Mouse (Mus musculus) limb, embryonic 15.5 days (tissue): ENCODE measurements around the gene Fam163b. TPM values are rescaled to one million over a fixed set of nuclear protein-coding genes. Genes with fewer than 3 reads are reported as not detected.

Source experiments
- ATAC-seq: fragments of 200-750 bp; cut with Nextera tagmentation; 2 replicates; pipeline ENCODE4 v1.8.0; 2017; ENCODE audit warnings: low read depth, moderate TSS enrichment; ENCODE audit not compliant: insufficient number of reproducible peaks, low FRiP score, low TSS enrichment
- H3K27ac ChIP-seq: fragments of 300-500 bp; sonication (generic); 2 replicates; pipeline ENCODE4 v1.5.1; 2015; ENCODE audit warnings: moderate library complexity, mild to moderate bottlenecking, inconsistent platforms
- H3K27me3 ChIP-seq: fragments of 300-500 bp; sonication (generic); 2 replicates; pipeline ENCODE4 v1.6.1; 2015; ENCODE audit warnings: inconsistent platforms
- H3K36me3 ChIP-seq: fragments of 300-500 bp; sonication (generic); 2 replicates; pipeline ENCODE4 v1.6.1; 2015; ENCODE audit warnings: inconsistent platforms
- H3K4me1 ChIP-seq: fragments of 300-500 bp; sonication (generic); 2 replicates; pipeline ENCODE4 v1.6.1; 2015; ENCODE audit warnings: inconsistent platforms
- H3K4me2 ChIP-seq: fragments of 300-500 bp; sonication (generic); 2 replicates; pipeline ENCODE4 v1.6.1; 2015; ENCODE audit warnings: mild to moderate bottlenecking, inconsistent platforms
- H3K4me3 ChIP-seq: fragments of 300-500 bp; sonication (generic); 2 replicates; pipeline ENCODE4 v1.5.1; 2015; ENCODE audit warnings: mild to moderate bottlenecking, inconsistent platforms
- H3K9ac ChIP-seq: fragments of 300-500 bp; sonication (generic); 2 replicates; pipeline ENCODE4 v1.6.1; 2015; ENCODE audit warnings: inconsistent platforms
- H3K9me3 ChIP-seq: fragments of 300-500 bp; sonication (generic); 2 replicates; pipeline ENCODE4 v1.6.1; 2016; ENCODE audit warnings: inconsistent platforms
- WGBS: fragments of 180-500 bp; shearing (Covaris S2); methylation state at CpG from one replicate; pipeline ENCODE4 v1.1.7; 2015; 5-methylcytosine and 5-hydroxymethylcytosine counted together
- polyA plus RNA-seq: library from polyadenylated mRNA; unstranded; fragments of >200 nt; fragmentation: Nextera tagmentation; extraction: Ambion mirVana; gene quantifications from 2 replicates; pipeline ENCODE4 v1.2.1, GENCODE M21; 2015

Gene Fam163b
- polyA plus RNA-seq, 1 experiment from 2014 or later = 0.08 TPM

DNA sequence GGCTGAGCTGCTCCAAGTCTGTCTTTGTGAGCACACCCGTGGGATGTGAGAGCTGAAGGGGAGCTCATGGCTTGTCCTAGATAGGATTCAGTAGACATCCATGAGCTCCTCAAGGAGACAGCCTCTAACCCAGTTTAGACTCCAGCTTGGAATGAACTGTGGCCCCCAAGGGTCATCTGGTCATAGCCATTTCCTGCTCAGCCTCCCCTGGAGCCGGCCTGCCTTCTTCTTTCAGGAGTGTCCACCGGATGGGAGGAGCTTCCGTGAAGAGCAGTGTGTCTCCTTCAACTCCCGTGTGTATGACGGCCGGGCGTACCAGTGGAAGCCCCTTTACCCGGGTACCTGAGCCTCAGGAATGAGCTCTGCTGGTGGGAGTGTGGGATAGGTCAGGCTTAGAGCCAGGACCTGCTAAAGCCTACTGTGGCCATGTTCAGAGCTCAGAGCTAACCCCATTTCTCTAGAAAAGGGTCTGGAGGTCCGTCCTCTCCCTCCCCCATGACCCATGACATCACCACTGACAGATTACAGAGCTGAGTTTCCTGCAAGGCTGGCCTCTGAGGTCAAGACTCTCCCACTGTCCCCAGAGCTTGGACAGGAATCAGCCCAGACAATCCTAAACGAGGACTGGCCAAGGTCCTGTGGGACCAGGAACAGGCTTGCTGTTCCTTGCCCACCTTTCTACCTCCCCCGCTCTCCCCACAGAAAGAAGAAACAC is 58.4 kb downstream of the Fam163b start:
- Histone ChIP-seq H3K4me3 (no peak overlapping the region), H3K27me3 (peaks cover 13% of the 10 kb centered on the region; the same call in 1 of the 2 replicates), H3K9ac (no peak overlapping the region), H3K9me3 (no peaks in the 10 kb centered on the region), H3K4me1 (peaks cover 60% of the 10 kb centered on the region), H3K36me3 (no peaks in the 10 kb centered on the region), H3K27ac (no peak overlapping the region), H3K4me2 (no peak overlapping the region)
- 66% methylated on average over 12 of the region's 12 CpGs for WGBS
- ATAC-seq = no peak

- Histone ChIP-seq H3K4me3 (peak overlapping the region; percentile 14), H3K27ac (peak overlapping the region; percentile 48), H3K4me1 (peaks cover 61% of the 10 kb centered on the region), H3K27me3 (peaks cover 20% of the 10 kb centered on the region), H3K9me3 (no peaks in the 10 kb centered on the region), H3K36me3 (no peaks in the 10 kb centered on the region), H3K9ac (no peak overlapping the region), H3K4me2 (peak overlapping the region; percentile 33)
- WGBS = 17% methylated on average over 2 of the region's 2 CpGs
- peak; percentile 1; the same call in 1 of the 2 replicates for ATAC-seq
These were observed 62.6 kb downstream of the Fam163b start for GRCm38 (mm10) chr2:27079649-27080048.

DNA sequence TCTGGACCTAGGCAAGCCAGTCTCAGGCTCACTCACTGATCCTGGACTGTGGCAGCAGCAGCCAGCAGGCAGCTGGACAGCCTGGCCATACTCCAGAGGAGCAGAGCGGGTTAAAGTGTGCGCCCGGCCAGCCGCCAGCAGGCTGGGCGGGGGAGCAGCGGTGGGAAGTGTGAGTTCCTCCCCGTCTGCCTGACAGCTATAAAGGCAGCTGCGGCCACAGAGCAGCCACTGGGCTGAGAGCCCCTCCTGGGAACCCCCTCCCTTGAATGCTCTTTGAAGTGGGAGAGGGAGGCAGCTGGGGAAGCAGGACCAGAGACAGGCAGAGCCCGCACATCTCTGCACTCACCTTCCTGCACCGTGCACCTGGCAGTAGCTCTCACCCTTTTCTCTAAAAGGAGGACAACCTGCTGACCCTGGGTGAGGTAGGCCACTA is 63.1 kb downstream of the Fam163b start, which contains the start of gene Adamtsl2:
TSS of gene Adamtsl2 (plus strand) at position 228 of the 433 bp plus-strand sequence.
- Histone ChIP-seq H3K27ac (peak within 1 kb of the TSS; percentile 48), H3K4me1 (peaks cover 61% of the 10 kb centered on the region), H3K9me3 (no peaks in the 10 kb centered on the region), H3K36me3 (no peaks in the 10 kb centered on the region), H3K4me3 (peak within 1 kb of the TSS; percentile 14), H3K27me3 (peaks cover 20% of the 10 kb centered on the region), H3K4me2 (peak within 1 kb of the TSS; percentile 33), H3K9ac (no peak within 1 kb of the TSS)
- ATAC-seq = peak; percentile 37
- WGBS = 0% methylated on average over 10 of the region's 10 CpGs

DNA sequence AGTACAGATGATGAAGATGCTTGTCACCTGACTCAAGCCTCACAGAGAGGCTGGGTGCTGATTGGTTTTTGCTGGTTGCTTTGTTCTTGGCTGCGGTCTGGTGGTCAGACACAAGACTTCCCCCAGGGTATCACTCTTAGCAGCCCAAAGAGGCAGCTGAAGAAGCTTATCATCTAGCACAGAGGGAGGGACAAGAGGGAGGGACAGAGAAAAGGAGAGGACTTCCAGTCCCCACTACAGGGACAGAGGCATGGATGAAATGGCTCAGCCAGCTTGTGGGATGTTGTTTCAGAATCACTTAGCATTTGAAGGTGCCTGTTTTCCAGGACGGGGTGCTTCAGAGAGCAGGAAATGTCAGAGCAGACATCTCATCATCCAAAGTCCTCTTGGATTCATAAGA is 64.0 kb downstream of the Fam163b start:
- H3K27me3 ChIP-seq = peaks cover 20% of the 10 kb centered on the region
- H3K27ac ChIP-seq = no peak overlapping the region
- no peak overlapping the region for H3K4me2 ChIP-seq
- H3K9me3 ChIP-seq = no peaks in the 10 kb centered on the region
- H3K4me3 ChIP-seq = no peak overlapping the region
- ATAC-seq = no peak
- H3K9ac ChIP-seq = no peak overlapping the region
- H3K4me1 ChIP-seq = peaks cover 65% of the 10 kb centered on the region
- 20% methylated on average over 2 of the region's 2 CpGs for WGBS
- no peaks in the 10 kb centered on the region for H3K36me3 ChIP-seq

DNA sequence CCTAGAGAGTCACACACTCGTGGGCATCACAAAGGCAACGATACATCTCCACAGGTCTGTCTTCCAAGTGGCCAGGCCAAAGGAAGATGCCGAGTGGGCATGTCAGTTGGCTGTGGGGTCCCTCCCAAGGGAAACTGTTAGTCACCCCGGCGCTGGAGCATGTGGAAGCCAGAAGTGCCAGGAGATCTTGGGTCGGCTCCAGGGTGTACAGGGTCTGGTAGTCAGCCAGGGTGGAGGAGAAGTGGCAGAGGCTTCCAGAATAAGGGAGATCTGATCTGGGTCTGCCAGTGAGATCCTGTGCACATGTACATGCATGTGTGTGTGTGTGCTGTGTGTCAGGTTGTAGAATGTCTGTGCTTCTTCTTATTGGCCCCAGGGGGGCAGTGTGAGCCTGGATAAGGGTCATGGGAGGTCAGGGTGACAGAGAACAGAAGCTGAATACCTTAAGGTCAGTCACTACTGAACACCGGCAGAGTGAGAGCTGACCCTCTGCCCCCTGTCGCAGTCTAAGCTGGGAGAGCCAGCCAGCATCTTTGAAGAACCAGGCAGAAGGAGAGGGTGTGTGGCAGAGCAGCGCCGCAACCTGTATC is 64.5 kb downstream of the Fam163b start:
- no peak overlapping the region for H3K9ac ChIP-seq
- no peaks in the 10 kb centered on the region for H3K36me3 ChIP-seq
- no peak for ATAC-seq
- H3K4me2 ChIP-seq = no peak overlapping the region
- no peaks in the 10 kb centered on the region for H3K9me3 ChIP-seq
- WGBS = 58% methylated on average over 10 of the region's 10 CpGs
- H3K4me3 ChIP-seq = no peak overlapping the region
- no peak overlapping the region for H3K27ac ChIP-seq
- H3K4me1 ChIP-seq = peaks cover 71% of the 10 kb centered on the region
- H3K27me3 ChIP-seq = peaks cover 16% of the 10 kb centered on the region

- Histone ChIP-seq H3K9me3 (no peaks in the 10 kb centered on the region), H3K27me3 (peaks cover 7% of the 10 kb centered on the region), H3K27ac (no peak overlapping the region), H3K4me1 (peaks cover 87% of the 10 kb centered on the region), H3K4me2 (no peak overlapping the region), H3K36me3 (no peaks in the 10 kb centered on the region), H3K9ac (no peak overlapping the region), H3K4me3 (no peak overlapping the region)
- WGBS = 43% methylated on average over 3 of the region's 3 CpGs
- peak; percentile 61; the same call in 1 of the 2 replicates for ATAC-seq
These were observed 66.8 kb downstream of the Fam163b start for GRCm38 (mm10) chr2:27075485-27075884.

GRCm38 (mm10) chr2:27074804-27075203 is 67.5 kb downstream of the Fam163b start:
- Histone ChIP-seq H3K4me2 (no peak overlapping the region), H3K27ac (no peak overlapping the region; the same call in 1 of the 2 replicates), H3K9me3 (no peaks in the 10 kb centered on the region), H3K4me3 (no peak overlapping the region), H3K36me3 (no peaks in the 10 kb centered on the region), H3K27me3 (peaks cover 7% of the 10 kb centered on the region), H3K9ac (no peak overlapping the region), H3K4me1 (peaks cover 87% of the 10 kb centered on the region)
- ATAC-seq = no peak
- 60% methylated on average over 4 of the region's 4 CpGs for WGBS

GRCm38 (mm10) chr2:27073407-27073806 is 68.9 kb downstream of the Fam163b start:
- 53% methylated on average over 4 of the region's 4 CpGs for WGBS
- Histone ChIP-seq H3K4me3 (no peak overlapping the region), H3K9ac (no peak overlapping the region), H3K4me1 (peaks cover 73% of the 10 kb centered on the region), H3K4me2 (no peak overlapping the region), H3K9me3 (no peaks in the 10 kb centered on the region), H3K27ac (peak overlapping the region; percentile 23), H3K36me3 (no peaks in the 10 kb centered on the region), H3K27me3 (peaks cover 7% of the 10 kb centered on the region)
- no peak for ATAC-seq

- Histone ChIP-seq H3K36me3 (no peaks in the 10 kb centered on the region), H3K27me3 (0 out of 2 replicates have a peak, but pooled peaks cover 1% of the 10 kb centered on the region), H3K9ac (no peak within 1 kb of the TSS), H3K4me3 (peak within 1 kb of the TSS; percentile 12), H3K4me1 (peaks cover 62% of the 10 kb centered on the region), H3K4me2 (no peak within 1 kb of the TSS), H3K9me3 (no peaks in the 10 kb centered on the region), H3K27ac (peak within 1 kb of the TSS; percentile 27)
- 73% methylated on average over 2 of the region's 2 CpGs for WGBS
- ATAC-seq = no peak
These were observed 70.3 kb downstream of the Fam163b start, which contains the start of gene Mymk for GRCm38 (mm10) chr2:27071978-27072377. TSS of gene Mymk (minus strand) at chr2:27072179.

DNA sequence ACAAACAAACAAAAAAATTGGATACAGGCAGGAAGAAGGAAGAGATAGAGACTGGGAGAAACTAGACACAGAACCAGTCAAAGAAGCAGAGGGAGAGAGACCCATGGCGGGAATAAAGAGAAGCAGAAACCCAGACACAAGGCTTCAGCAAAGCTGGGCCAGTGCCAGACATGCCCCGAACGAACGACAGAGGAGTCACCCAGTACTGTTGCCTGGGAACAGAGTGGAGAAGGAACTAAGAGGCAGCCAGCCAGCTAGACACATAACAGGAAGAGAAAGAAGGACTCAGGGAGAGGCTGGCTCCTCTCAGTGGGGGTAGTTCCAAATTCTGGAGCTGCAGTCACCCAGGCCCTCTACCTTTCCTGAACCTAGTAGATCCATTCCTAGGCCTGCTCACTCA is 71.2 kb downstream of the Fam163b start:
- Histone ChIP-seq H3K36me3 (no peaks in the 10 kb centered on the region), H3K4me1 (peaks cover 58% of the 10 kb centered on the region), H3K4me3 (peak overlapping the region; percentile 12), H3K9ac (no peak overlapping the region), H3K27me3 (no peaks in the 10 kb centered on the region), H3K9me3 (no peaks in the 10 kb centered on the region), H3K27ac (0 out of 2 replicates have a peak overlapping the region, but pooled peaks have one; percentile 27), H3K4me2 (no peak overlapping the region)
- WGBS = 13% methylated on average over 4 of the region's 4 CpGs
- no peak for ATAC-seq

DNA sequence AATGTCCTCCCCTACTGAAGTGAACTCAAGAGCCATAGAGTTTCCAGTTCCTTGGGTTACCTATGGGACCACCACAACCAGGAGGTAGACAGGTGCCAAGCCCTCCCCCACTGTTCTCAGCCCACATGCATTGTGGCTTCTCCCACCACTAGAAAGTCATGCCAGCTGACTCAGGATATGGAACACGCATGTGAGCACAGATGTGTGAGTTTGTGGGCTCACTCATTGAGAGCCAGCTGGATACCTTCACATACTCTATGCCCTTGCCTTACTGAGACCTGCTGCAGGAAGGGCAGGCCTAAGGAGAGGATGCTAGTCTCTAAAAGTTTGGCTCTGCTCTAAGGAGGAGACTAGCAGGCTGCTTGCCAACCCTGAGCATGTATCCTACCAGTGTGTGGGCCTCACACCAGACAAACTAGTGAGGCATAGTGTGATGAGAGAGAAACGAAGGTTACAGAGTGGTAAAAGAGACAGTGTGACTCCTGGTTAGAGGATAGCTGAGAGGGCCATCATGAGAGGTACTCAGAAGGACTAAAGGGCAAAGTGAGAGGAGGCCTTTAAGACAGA is 72.0 kb downstream of the Fam163b start:
- Histone ChIP-seq H3K36me3 (no peaks in the 10 kb centered on the region), H3K9me3 (no peaks in the 10 kb centered on the region), H3K9ac (no peak overlapping the region), H3K27me3 (no peaks in the 10 kb centered on the region), H3K4me3 (no peak overlapping the region), H3K4me2 (no peak overlapping the region), H3K27ac (no peak overlapping the region), H3K4me1 (peaks cover 50% of the 10 kb centered on the region)
- 69% methylated on average over 2 of the region's 2 CpGs for WGBS
- no peak for ATAC-seq

- H3K9me3 ChIP-seq = no peaks in the 10 kb centered on the region
- no peaks in the 10 kb centered on the region for H3K27me3 ChIP-seq
- H3K9ac ChIP-seq = no peak overlapping the region
- H3K4me1 ChIP-seq = peaks cover 43% of the 10 kb centered on the region
- H3K27ac ChIP-seq = no peak overlapping the region
- 48% methylated on average over 3 of the region's 3 CpGs for WGBS
- H3K4me3 ChIP-seq = no peak overlapping the region
- no peaks in the 10 kb centered on the region for H3K36me3 ChIP-seq
- no peak overlapping the region for H3K4me2 ChIP-seq
- 0 out of 2 replicates have a peak, but pooled peaks have one; percentile 36 for ATAC-seq
These were observed 72.6 kb downstream of the Fam163b start for GRCm38 (mm10) chr2:27069646-27070045.
